Mouse (Mus musculus): ENCODE data around the gene Trmt2a.

The Trmt2a gene

GRCm38 (mm10) chr16:18248433-18249363, at the start of gene Trmt2a, which contains the start of gene Ranbp1:
Gene Trmt2a (plus strand): TSS chr16:18248679.
Gene Ranbp1 (minus strand): TSS chr16:18248732.
- DNase-seq (ENCODE audit: low spot score), result peak; percentile 99

GRCm38 (mm10) chr16:18200062-18200461, 48.4 kb upstream of the Trmt2a start:
- DNase-seq (ENCODE audit: low spot score), result no peak

GRCm38 (mm10) chr16:18201620-18202019, 46.9 kb upstream of the Trmt2a start:
- no peak for DNase-seq (ENCODE audit: low spot score)

- DNase-seq (ENCODE audit: low spot score), result no peak
Measured at GRCm38 (mm10) chr16:18202061-18202460, 46.4 kb upstream of the Trmt2a start.

- DNase-seq (ENCODE audit: low spot score), result no peak
Measured at GRCm38 (mm10) chr16:18203430-18204091, 44.9 kb upstream of the Trmt2a start.

- peak; percentile 52 for DNase-seq (ENCODE audit: low spot score)
Measured at GRCm38 (mm10) chr16:18210701-18211416, 37.6 kb upstream of the Trmt2a start.

- peak; percentile 68 for DNase-seq (ENCODE audit: low spot score)
Measured at GRCm38 (mm10) chr16:18211417-18212171, 36.9 kb upstream of the Trmt2a start.

GRCm38 (mm10) chr16:18213689-18214088, 34.8 kb upstream of the Trmt2a start:
- DNase-seq (ENCODE audit: low spot score), result no peak

GRCm38 (mm10) chr16:18214858-18215257, 33.6 kb upstream of the Trmt2a start:
- DNase-seq (ENCODE audit: low spot score), result no peak

GRCm38 (mm10) chr16:18217579-18217978, 30.9 kb upstream of the Trmt2a start, which contains the start of gene Ccdc188:
Gene Ccdc188 (plus strand): TSS chr16:18217879.
- DNase-seq (ENCODE audit: low spot score), result no peak

GRCm38 (mm10) chr16:18218580-18218996, 29.9 kb upstream of the Trmt2a start:
- DNase-seq (ENCODE audit: low spot score), result no peak

- no peak for DNase-seq (ENCODE audit: low spot score)
Measured at GRCm38 (mm10) chr16:18220001-18220400, 28.5 kb upstream of the Trmt2a start.

GRCm38 (mm10) chr16:18220856-18221542, 27.5 kb upstream of the Trmt2a start:
- DNase-seq (ENCODE audit: low spot score), result no peak

- DNase-seq (ENCODE audit: low spot score), result no peak
Measured at GRCm38 (mm10) chr16:18221543-18221898, 27.0 kb upstream of the Trmt2a start.

GRCm38 (mm10) chr16:18222188-18222587, 26.3 kb upstream of the Trmt2a start:
- no peak for DNase-seq (ENCODE audit: low spot score)

GRCm38 (mm10) chr16:18227187-18227586, 21.3 kb upstream of the Trmt2a start:
- DNase-seq (ENCODE audit: low spot score), result no peak

- no peak for DNase-seq (ENCODE audit: low spot score)
Measured at GRCm38 (mm10) chr16:18227897-18228422, 20.5 kb upstream of the Trmt2a start.

GRCm38 (mm10) chr16:18228856-18229255, 19.6 kb upstream of the Trmt2a start:
- no peak for DNase-seq (ENCODE audit: low spot score)

- DNase-seq (ENCODE audit: low spot score), result no peak
Measured at GRCm38 (mm10) chr16:18229622-18230021, 18.9 kb upstream of the Trmt2a start.

- DNase-seq (ENCODE audit: low spot score), result no peak
Measured at GRCm38 (mm10) chr16:18230617-18231016, 17.9 kb upstream of the Trmt2a start.

GRCm38 (mm10) chr16:18231047-18231446, 17.4 kb upstream of the Trmt2a start:
- DNase-seq (ENCODE audit: low spot score), result no peak
